Mouse (Mus musculus) MEL (cell line): ENCODE measurements around the gene Ccm2. TPM values are rescaled to one million over a fixed set of nuclear protein-coding genes. Genes with fewer than 3 reads are reported as not detected.
A peak's percentile ranks its signal among the peaks of the same experiment; 100 is the strongest.

Experiments used
- DNase-seq: peaks from one replicate; pipeline ENCODE4 v3.0.0; 2011; ENCODE audit warnings: low read depth, low spot score
- H3K27ac ChIP-seq: 2 replicates; pipeline ENCODE4 v1.5.1; 2012; ENCODE audit warnings: low read depth, mild to moderate bottlenecking, control low read depth, low read length, moderate library complexity; ENCODE audit not compliant: control insufficient read depth
- H3K27me3 ChIP-seq, 2 experiments: fragments of 150-350 bp in 1 of 2; sonication (generic) in 1 of 2; 2 replicates each; pipeline ENCODE4 v1.6.1; 2012; ENCODE audit warnings: low read length in 2 of 2, mild to moderate bottlenecking in 2 of 2, improper control_type of control experiment in 1 of 2, moderate library complexity in 1 of 2; ENCODE audit not compliant: insufficient read depth in 2 of 2, control insufficient read depth in 1 of 2
- H3K36me3 ChIP-seq, 2 experiments: 2 replicates each; pipeline ENCODE4 v1.6.1; 2012 to 2014; ENCODE audit warnings: low read length in 2 of 2, improper control_type of control experiment in 1 of 2, inconsistent platforms in 1 of 2, mild to moderate bottlenecking in 1 of 2; ENCODE audit not compliant: insufficient read depth in 2 of 2, control insufficient read depth in 1 of 2
- H3K4me1 ChIP-seq, 2 experiments: fragments of 150-350 bp in 1 of 2; sonication (generic) in 1 of 2; 2 replicates each; pipeline ENCODE4 v1.6.1; 2012; ENCODE audit warnings: low read length in 2 of 2, improper control_type of control experiment in 1 of 2, mild to moderate bottlenecking in 1 of 2; ENCODE audit not compliant: insufficient read depth in 2 of 2, control insufficient read depth in 1 of 2
- H3K4me3 ChIP-seq, 2 experiments: fragments of 150-350 bp in 1 of 2; sonication (generic) in 1 of 2; 2 replicates each; pipeline ENCODE4 v1.5.1; 2012; ENCODE audit warnings: low read depth in 2 of 2, low read length in 2 of 2, mild to moderate bottlenecking in 2 of 2, moderate library complexity in 2 of 2, control low read depth in 1 of 2, improper control_type of control experiment in 1 of 2; ENCODE audit not compliant: control insufficient read depth in 1 of 2, insufficient read depth in 1 of 2
- H3K79me2 ChIP-seq: 2 replicates; pipeline ENCODE4 v1.6.1; 2012; ENCODE audit warnings: mild to moderate bottlenecking, low read length, moderate library complexity; ENCODE audit not compliant: control insufficient read depth, poor library complexity, insufficient read depth
- H3K9ac ChIP-seq: 2 replicates; pipeline ENCODE4 v1.6.1; 2012; ENCODE audit warnings: low read depth, mild to moderate bottlenecking, control low read depth, low read length, moderate library complexity; ENCODE audit not compliant: control insufficient read depth, poor library complexity, severe bottlenecking
- H3K9me3 ChIP-seq: fragments of 150-350 bp; sonication (generic); replicated peaks from 2 replicates; pipeline ENCODE4 v1.6.1; 2012; ENCODE audit warnings: mild to moderate bottlenecking, low read length, improper control_type of control experiment, moderate library complexity; ENCODE audit not compliant: insufficient read depth
- BHLHE40 ChIP-seq: IDR thresholded peaks from 2 replicates; pipeline ENCODE4 v1.6.1; 2012; ENCODE audit warnings: low read depth, mild to moderate bottlenecking, inconsistent platforms, low read length, improper control_type of control experiment, borderline replicate concordance
- CHD1 ChIP-seq: IDR thresholded peaks from 2 replicates; pipeline ENCODE4 v1.6.1; 2012; ENCODE audit warnings: low read depth, mild to moderate bottlenecking, inconsistent platforms, low read length, improper control_type of control experiment
- CHD2 ChIP-seq: IDR thresholded peaks from 2 replicates; pipeline ENCODE4 v1.6.1; 2011; ENCODE audit warnings: low read length, improper control_type of control experiment
- CTCF ChIP-seq, 3 experiments: IDR thresholded peaks in 2 of 3; conservative IDR thresholded peaks in 1 of 3; 2 replicates each; pipeline ENCODE4 v1.5.1; 2011 to 2012; ENCODE audit warnings: low read length in 3 of 3, low read depth in 2 of 3, mild to moderate bottlenecking in 2 of 3, improper control_type of control experiment in 1 of 3, inconsistent platforms in 1 of 3, mixed read lengths in 1 of 3, moderate library complexity in 1 of 3; ENCODE audit not compliant: control insufficient read depth in 1 of 3, insufficient read depth in 1 of 3, poor library complexity in 1 of 3, severe bottlenecking in 1 of 3
- ELF1 ChIP-seq: IDR thresholded peaks from 2 replicates; pipeline ENCODE4 v1.6.1; 2014; ENCODE audit warnings: low read depth, mild to moderate bottlenecking, inconsistent platforms, low read length, improper control_type of control experiment, moderate library complexity
- EP300 ChIP-seq, 2 experiments: IDR thresholded peaks; 2 replicates each; pipeline ENCODE4 v1.6.1; 2011; ENCODE audit warnings: improper control_type of control experiment in 2 of 2, low read length in 2 of 2, low read depth in 1 of 2, mild to moderate bottlenecking in 1 of 2
- ETS1 ChIP-seq: IDR thresholded peaks from 2 replicates; pipeline ENCODE4 v1.6.1; 2012; ENCODE audit warnings: low read depth, mild to moderate bottlenecking, inconsistent platforms, low read length, improper control_type of control experiment, moderate library complexity
- HCFC1 ChIP-seq: IDR thresholded peaks from 2 replicates; pipeline ENCODE4 v1.6.1; 2012; ENCODE audit warnings: low read depth, mild to moderate bottlenecking, inconsistent platforms, low read length, improper control_type of control experiment, moderate library complexity
- MAFK ChIP-seq: IDR thresholded peaks from 2 replicates; pipeline ENCODE4 v1.6.1; 2011; ENCODE audit warnings: low read depth, mild to moderate bottlenecking, low read length, improper control_type of control experiment, borderline replicate concordance
- MAX ChIP-seq: IDR thresholded peaks from 2 replicates; pipeline ENCODE4 v1.6.1; 2011; ENCODE audit warnings: low read length, improper control_type of control experiment
- MAZ ChIP-seq: IDR thresholded peaks from 2 replicates; pipeline ENCODE4 v1.6.1; 2012; ENCODE audit warnings: low read depth, mild to moderate bottlenecking, inconsistent platforms, low read length, improper control_type of control experiment
- MEF2A ChIP-seq: IDR thresholded peaks from 2 replicates; pipeline ENCODE4 v1.6.1; 2014; ENCODE audit warnings: low read depth, mild to moderate bottlenecking, inconsistent platforms, low read length, improper control_type of control experiment; ENCODE audit not compliant: poor library complexity, insufficient replicate concordance, severe bottlenecking; ENCODE audit errors: extremely low read depth
- MXI1 ChIP-seq: IDR thresholded peaks from 2 replicates; pipeline ENCODE4 v1.6.1; 2011; ENCODE audit warnings: mild to moderate bottlenecking, low read depth, low read length, improper control_type of control experiment
- MYB ChIP-seq: IDR thresholded peaks from 2 replicates; pipeline ENCODE4 v1.6.1; 2011; ENCODE audit warnings: mild to moderate bottlenecking, low read depth, low read length, improper control_type of control experiment
- MYC ChIP-seq: IDR thresholded peaks from 2 replicates; pipeline ENCODE4 v1.6.1; 2011; ENCODE audit warnings: low read depth, mild to moderate bottlenecking, low read length, improper control_type of control experiment, moderate library complexity
- NELFE ChIP-seq: IDR thresholded peaks from 2 replicates; pipeline ENCODE4 v1.6.1; 2011; ENCODE audit warnings: low read depth, low read length, improper control_type of control experiment
- NRF1 ChIP-seq: IDR thresholded peaks from 2 replicates; pipeline ENCODE4 v1.6.1; 2014; ENCODE audit warnings: low read depth, mild to moderate bottlenecking, inconsistent platforms, low read length, improper control_type of control experiment, moderate library complexity; ENCODE audit not compliant: poor library complexity, insufficient read depth, severe bottlenecking
- POLR2A ChIP-seq, 2 experiments: IDR thresholded peaks; 2 replicates each; pipeline ENCODE4 v1.6.1; 2011 to 2012; ENCODE audit warnings: low read length in 2 of 2, mild to moderate bottlenecking in 2 of 2, control low read depth in 1 of 2, improper control_type of control experiment in 1 of 2, low read depth in 1 of 2, moderate library complexity in 1 of 2; ENCODE audit not compliant: control insufficient read depth in 1 of 2, insufficient read depth in 1 of 2, poor library complexity in 1 of 2
- POLR2AphosphoS2 ChIP-seq: IDR thresholded peaks from 2 replicates; pipeline ENCODE4 v1.6.1; 2011; ENCODE audit warnings: low read length, improper control_type of control experiment
- POLR2AphosphoS5 ChIP-seq: IDR thresholded peaks from 2 replicates; pipeline ENCODE4 v1.6.1; 2012; ENCODE audit warnings: low read depth, borderline replicate concordance, mild to moderate bottlenecking, inconsistent platforms, low read length, moderate library complexity, mixed read lengths
- RAD21 ChIP-seq: IDR thresholded peaks from 2 replicates; pipeline ENCODE4 v1.6.1; 2011; ENCODE audit warnings: mild to moderate bottlenecking, low read depth, low read length, improper control_type of control experiment
- RCOR1 ChIP-seq: IDR thresholded peaks from 2 replicates; pipeline ENCODE4 v1.6.1; 2012; ENCODE audit warnings: low read depth, mild to moderate bottlenecking, inconsistent platforms, low read length, improper control_type of control experiment
- SIN3A ChIP-seq: IDR thresholded peaks from 2 replicates; pipeline ENCODE4 v1.6.1; 2012; ENCODE audit warnings: low read length, improper control_type of control experiment, inconsistent platforms
- TBP ChIP-seq: IDR thresholded peaks from 2 replicates; pipeline ENCODE4 v1.8.0; 2011; ENCODE audit warnings: low read depth, low read length, improper control_type of control experiment
- TCF12 ChIP-seq: IDR thresholded peaks from 2 replicates; pipeline ENCODE4 v1.6.1; 2014; ENCODE audit warnings: low read depth, mild to moderate bottlenecking, inconsistent platforms, low read length, improper control_type of control experiment, moderate library complexity
- UBTF ChIP-seq: IDR thresholded peaks from 2 replicates; pipeline ENCODE4 v1.6.1; 2012; ENCODE audit warnings: low read depth, mild to moderate bottlenecking, inconsistent platforms, low read length, improper control_type of control experiment, moderate library complexity, borderline replicate concordance; ENCODE audit not compliant: insufficient read depth
- ZC3H11A ChIP-seq: IDR thresholded peaks from 2 replicates; pipeline ENCODE4 v1.6.1; 2012; ENCODE audit warnings: low read depth, mild to moderate bottlenecking, inconsistent platforms, low read length, improper control_type of control experiment
- ZKSCAN1 ChIP-seq: IDR thresholded peaks from 2 replicates; pipeline ENCODE4 v1.6.1; 2012; ENCODE audit warnings: low read depth, mild to moderate bottlenecking, inconsistent platforms, low read length, improper control_type of control experiment, moderate library complexity
- ZMIZ1 ChIP-seq: IDR thresholded peaks from 2 replicates; pipeline ENCODE4 v1.6.1; 2012; ENCODE audit warnings: low read depth, mild to moderate bottlenecking, inconsistent platforms, low read length, improper control_type of control experiment, moderate library complexity
- ZNF384 ChIP-seq: IDR thresholded peaks from 2 replicates; pipeline ENCODE4 v1.6.1; 2012; ENCODE audit warnings: low read depth, mild to moderate bottlenecking, inconsistent platforms, low read length, improper control_type of control experiment
- polyA plus RNA-seq, 2 experiments: library from polyadenylated mRNA; stranded (reverse) in 1 of 2; unstranded in 1 of 2; fragments of >175 nt in 1 of 2; fragments of >200 nt in 1 of 2; gene quantifications; 2 replicates each; pipeline versions ENCODE4 v1.2.1 to v1.2.4; 2012; ENCODE audit warnings: low replicate concordance in 2 of 2, low read depth in 1 of 2; ENCODE audit not compliant: insufficient read length in 2 of 2, insufficient read depth in 1 of 2, missing spikeins in 1 of 2
- total RNA-seq: library from RNA; depleted of rRNA; stranded (reverse); fragments of 300-350 nt; gene quantifications from 2 replicates; pipeline ENCODE4 v1.2.3, GENCODE M21; 2012

The Ccm2 gene
- total and polyA plus RNA-seq, 3 experiments: 49.2 to 66.4 TPM; not detected in 1

DNA sequence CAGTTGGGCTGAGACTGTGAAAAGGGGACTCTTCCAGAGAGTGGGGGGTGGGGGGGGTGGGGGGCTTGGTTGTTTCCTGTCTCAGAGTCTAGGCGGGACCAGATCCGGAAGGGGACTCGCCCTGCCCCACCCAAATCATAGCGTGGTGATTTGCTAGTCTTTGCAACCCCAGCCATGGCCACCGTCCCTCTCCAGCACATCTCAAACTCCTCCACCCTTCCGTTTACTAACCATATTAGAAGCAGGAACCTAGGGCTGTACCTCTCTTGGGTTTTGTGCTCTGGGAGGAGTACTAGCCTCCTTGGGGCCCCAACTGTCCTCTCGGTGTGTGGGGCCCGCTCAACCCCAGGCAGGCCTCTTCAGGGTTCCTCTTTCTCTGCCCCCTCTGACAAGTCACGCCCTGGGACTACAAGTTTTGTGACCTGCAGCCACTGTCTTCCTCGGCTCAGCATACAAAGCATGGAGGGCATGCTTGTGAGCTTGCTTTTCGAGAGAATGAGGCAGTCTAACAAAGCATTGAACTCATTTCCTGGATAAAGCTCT is 27.1 kb upstream of the Ccm2 start (continued):
- TF ChIP-seq ZKSCAN1 (no peak), ZNF384 (no peak), ZMIZ1 (peak; percentile 63; the same call in 1 of the 2 replicates), UBTF (no peak), TCF12 (0 out of 2 replicates have a peak, but pooled peaks have one; percentile 34), SIN3A (peak; percentile 60), EP300 (IDR thresholded peaks at IDR 0.05; ENCODE audit: low read depth in 1 of 2, low read length in 2 of 2) (peak; percentile 20 to 68; a peak in 3 of 4 replicates), POLR2A (IDR thresholded peaks at IDR 0.05; ENCODE audit: control insufficient read depth in 1 of 2, insufficient read depth in 1 of 2, low read depth in 1 of 2, low read length in 2 of 2, poor library complexity in 1 of 2) (peak in 1 of 2 experiments; percentile 69; a peak in 2 of 4 replicates), TBP (peak; percentile 94), CHD1 (0 out of 2 replicates have a peak, but pooled peaks have one; percentile 13), HCFC1 (no peak), RCOR1 (peak; percentile 84), POLR2AphosphoS5 (no peak), MAZ (0 out of 2 replicates have a peak, but pooled peaks have one; percentile 81), MAFK (no peak), ELF1 (0 out of 2 replicates have a peak, but pooled peaks have one; percentile 21), POLR2AphosphoS2 (no peak), NELFE (peak; percentile 47), MEF2A (no peak), MYC (peak; percentile 51; the same call in 1 of the 2 replicates), CTCF (IDR thresholded peaks at IDR 0.05 in 2 of 3, conservative IDR thresholded peaks at IDR 0.05 in 1 of 3; ENCODE audit: control insufficient read depth in 1 of 3, insufficient read depth in 1 of 3, low read depth in 2 of 3, low read length in 3 of 3, poor library complexity in 1 of 3, severe bottlenecking in 1 of 3) (no peak), MAX (no peak), CHD2 (no peak)

DNA sequence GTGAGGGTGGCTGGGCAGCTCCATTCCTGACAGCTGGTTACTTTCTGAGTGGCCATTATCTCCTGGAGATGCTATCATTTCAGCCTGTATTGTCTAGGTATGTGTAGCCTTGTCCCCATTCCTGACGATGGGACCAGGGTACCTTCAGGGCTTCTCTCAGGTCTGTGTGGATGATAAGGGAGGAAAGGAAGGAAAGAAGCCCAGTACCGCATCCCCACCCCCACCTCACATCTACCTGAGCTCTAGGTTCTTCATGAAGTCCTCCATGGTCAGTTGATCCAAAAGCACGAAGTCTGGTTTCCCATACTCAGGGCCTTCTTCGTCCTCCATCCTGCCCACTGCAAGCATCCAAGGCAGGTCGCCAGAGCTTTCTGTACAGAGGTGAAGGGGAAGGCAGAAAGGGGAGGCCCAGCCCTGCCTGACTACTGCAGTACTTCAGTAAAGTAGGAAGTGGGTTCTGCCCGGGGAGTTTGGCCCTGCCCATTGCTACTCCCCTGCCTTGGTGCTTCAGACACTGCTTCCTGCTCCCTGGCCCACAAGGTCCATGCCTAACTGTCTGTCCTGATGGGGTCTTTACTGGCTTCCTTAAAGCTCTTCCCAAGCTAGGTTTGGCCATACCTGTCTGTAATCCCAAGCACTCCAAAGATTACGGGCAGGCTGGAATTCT is 26.0 kb upstream of the Ccm2 start, which contains the start of gene Myo1g:
Gene Myo1g (minus strand): TSS at position 459 of the 667 bp plus-strand sequence.
- peaks cover under 1% of the 10 kb centered on the region for H3K79me2 ChIP-seq
- H3K9ac ChIP-seq: peak within 1 kb of the TSS; percentile 70
- peaks cover 7 to 17% of the 10 kb centered on the region in 2 experiments; a peak in 3 of 4 replicates for H3K36me3 ChIP-seq
- peak within 1 kb of the TSS; percentile 49 to 63 for H3K4me3 ChIP-seq
- H3K9me3 ChIP-seq: no peaks in the 10 kb centered on the region
- peak; percentile 91 for DNase-seq
- peaks cover 7 to 20% of the 10 kb centered on the region in 2 experiments; a peak in 3 of 4 replicates for H3K4me1 ChIP-seq
- peak within 1 kb of the TSS; percentile 92 for H3K27ac ChIP-seq
- no peaks in the 10 kb centered on the region for H3K27me3 ChIP-seq
- TF ChIP-seq RAD21: no peak
- no peak for TF ChIP-seq CHD2
- TF ChIP-seq TBP: peak; percentile 77
- peak; percentile 74; the same call in 1 of the 2 replicates for TF ChIP-seq CHD1
- no peak; the same call in 1 of the 2 replicates for TF ChIP-seq MXI1
- TF ChIP-seq MYC: no peak
- TF ChIP-seq MAX: no peak
- TF ChIP-seq NELFE: peak; percentile 42
- TF ChIP-seq BHLHE40: 0 out of 2 replicates have a peak, but pooled peaks have one; percentile 6
- no peak for TF ChIP-seq ETS1
- TF ChIP-seq POLR2A (IDR thresholded peaks at IDR 0.05; ENCODE audit: control insufficient read depth in 1 of 2, insufficient read depth in 1 of 2, low read depth in 1 of 2, low read length in 2 of 2, poor library complexity in 1 of 2): peak; percentile 46 to 76; a peak in 1 of 4 replicates
- no peak for TF ChIP-seq POLR2AphosphoS2
- no peak for TF ChIP-seq NRF1
- TF ChIP-seq ZNF384: no peak
- peak; percentile 62 for TF ChIP-seq HCFC1
- no peak for TF ChIP-seq ZC3H11A
- no peak for TF ChIP-seq MAZ
- no peak for TF ChIP-seq TCF12
- TF ChIP-seq MYB: no peak
- TF ChIP-seq SIN3A: peak; percentile 42; the same call in 1 of the 2 replicates
- peak; percentile 88 for TF ChIP-seq ELF1
